Mouse (Mus musculus): Measurements from ENCODE around the gene Foxe1. TPM values are rescaled to one million over a fixed set of nuclear protein-coding genes. Genes with fewer than 3 reads are reported as not detected.

The Foxe1 gene
- polyA plus RNA-seq, 1 experiment from 2014 or later = not detected

DNA sequence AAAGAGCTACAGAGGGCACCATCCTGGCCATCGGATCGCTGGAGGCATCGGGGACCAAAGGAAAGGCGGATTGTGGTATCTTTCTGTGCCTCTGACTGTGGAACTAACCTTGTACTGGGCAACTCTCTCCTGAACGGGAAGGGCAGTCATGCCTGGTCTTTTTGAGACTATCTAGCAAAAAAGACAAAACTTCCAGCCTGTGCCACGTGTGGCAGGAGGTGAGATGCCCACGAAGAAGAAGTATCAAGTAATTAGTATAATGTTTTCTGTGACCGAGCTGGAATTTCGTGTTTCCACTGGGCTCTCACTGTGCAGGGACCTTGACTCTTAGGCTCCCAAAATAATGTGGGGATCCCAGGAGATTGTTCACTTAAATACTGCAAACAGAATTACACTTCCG is 4.4 kb upstream of the Foxe1 start:
- Histone ChIP-seq H3K27me3 (replicated peaks) (peaks cover 71% of the 10 kb centered on the region), H3K4me1 (replicated peaks) (peaks cover 15% of the 10 kb centered on the region; the same call in 1 of the 2 replicates), H3K36me3 (no peaks in the 10 kb centered on the region), H3K4me2 (replicated peaks) (no peak overlapping the region), H3K27ac (no peak overlapping the region), H3K9ac (no peak overlapping the region), H3K9me3 (no peaks in the 10 kb centered on the region), H3K4me3 (replicated peaks) (no peak overlapping the region)
- WGBS = 19% methylated on average over 10 of the region's 10 CpGs
- no peak for ATAC-seq

DNA sequence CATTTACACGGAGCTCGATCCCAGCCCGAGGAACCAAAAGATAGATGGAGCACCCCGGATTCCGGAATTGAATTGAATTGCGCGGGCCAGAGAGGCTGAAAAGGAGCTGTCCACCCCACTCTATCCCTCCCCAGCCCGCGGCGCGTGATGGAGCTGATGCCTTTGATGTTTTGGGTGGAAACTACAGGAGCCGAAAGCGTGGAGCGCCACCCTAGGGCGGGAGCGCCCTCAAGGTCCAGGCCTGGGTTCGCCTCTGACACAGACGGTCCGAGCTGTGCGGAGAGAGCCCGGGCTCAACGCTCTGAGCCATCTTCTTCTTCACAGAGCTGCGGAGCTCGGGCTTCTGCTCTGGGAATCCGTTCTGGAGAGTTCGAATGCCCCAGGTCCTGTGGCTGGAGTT is 3.8 kb upstream of the Foxe1 start:
- Histone ChIP-seq H3K9me3 (no peaks in the 10 kb centered on the region), H3K4me2 (replicated peaks) (no peak overlapping the region), H3K27me3 (replicated peaks) (peaks cover 76% of the 10 kb centered on the region), H3K4me3 (replicated peaks) (no peak overlapping the region), H3K36me3 (no peaks in the 10 kb centered on the region), H3K9ac (no peak overlapping the region), H3K4me1 (replicated peaks) (peaks cover 21% of the 10 kb centered on the region), H3K27ac (no peak overlapping the region)
- 1% methylated on average over 26 of the region's 26 CpGs for WGBS
- no peak for ATAC-seq

DNA sequence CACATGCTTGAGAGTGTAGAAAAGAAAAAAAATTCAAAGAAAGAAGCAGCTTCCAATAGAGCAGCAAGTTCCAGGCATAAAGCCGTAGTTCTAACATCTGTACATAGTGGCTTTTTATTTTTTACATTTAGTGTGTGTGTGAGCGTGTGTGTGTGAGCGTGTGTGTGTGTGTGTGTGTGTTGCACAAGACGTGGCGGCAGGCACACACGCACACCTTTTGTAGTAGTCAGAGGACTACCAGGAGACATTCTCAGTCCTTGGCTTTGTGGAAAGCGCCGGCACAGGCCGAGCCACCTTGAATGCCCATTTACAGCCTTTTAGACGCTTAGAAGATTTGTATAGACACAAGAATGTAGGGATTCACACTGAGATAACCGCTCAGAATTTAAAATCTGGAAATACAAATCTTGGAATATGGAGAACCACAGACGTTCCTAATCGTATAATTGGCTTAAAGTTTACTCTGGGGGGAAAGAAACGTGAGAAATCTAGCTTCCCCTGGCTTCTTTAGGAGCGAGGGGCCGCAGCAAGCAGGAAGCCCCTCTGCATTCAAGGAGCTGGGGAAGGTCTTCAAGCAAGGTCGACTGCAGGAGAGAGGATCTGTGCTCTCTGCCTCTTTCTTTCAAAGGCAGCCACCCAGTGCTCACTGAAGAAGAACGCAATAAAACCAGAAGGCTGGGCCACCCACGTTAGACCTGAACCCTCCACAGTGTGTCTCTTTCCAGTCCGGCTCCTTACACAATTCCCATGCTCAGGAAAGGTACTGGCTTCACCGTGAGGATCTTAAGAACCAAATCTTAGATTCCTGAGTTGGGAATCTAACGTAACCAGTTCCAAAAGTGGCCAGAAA is 1.4 kb upstream of the Foxe1 start:
- WGBS = 14% methylated on average over 22 of the region's 22 CpGs
- no peak for ATAC-seq
- H3K4me2 ChIP-seq (replicated peaks) = peak overlapping the region; percentile 34

DNA sequence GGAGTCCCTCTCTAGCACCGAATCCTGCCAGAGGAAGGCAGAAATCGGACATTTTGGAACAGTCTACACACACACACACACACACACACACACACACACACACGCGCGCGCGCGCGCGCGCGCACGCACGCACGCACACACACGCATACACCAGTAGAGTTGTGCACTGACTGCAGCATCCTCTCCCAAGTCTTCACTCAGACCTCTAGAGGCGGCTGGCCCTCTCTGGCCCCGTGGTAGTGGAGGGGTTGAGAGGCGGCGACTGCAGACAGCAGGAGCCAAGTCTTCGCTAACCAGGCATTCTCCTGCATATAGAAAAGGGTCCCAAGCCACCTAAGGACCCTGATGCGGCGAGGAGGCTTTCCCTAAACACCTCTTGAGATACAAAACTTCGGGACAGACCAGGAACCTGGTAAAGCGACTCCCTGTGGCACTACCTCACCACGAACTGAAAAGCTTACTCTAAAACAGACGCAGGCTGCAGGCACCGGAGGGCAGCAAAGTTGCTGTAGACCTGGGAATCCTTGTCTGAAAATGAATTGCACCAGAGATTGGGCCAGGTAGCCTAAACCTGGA is 610 bp upstream of the Foxe1 start:
- Histone ChIP-seq H3K9ac (no peak overlapping the region), H3K36me3 (no peaks in the 10 kb centered on the region), H3K4me3 (replicated peaks) (0 out of 2 replicates have a peak overlapping the region, but pooled peaks have one; percentile 9), H3K4me2 (replicated peaks) (peak overlapping the region; percentile 34), H3K4me1 (replicated peaks) (peaks cover 22% of the 10 kb centered on the region), H3K27me3 (replicated peaks) (peaks cover 97% of the 10 kb centered on the region), H3K9me3 (no peaks in the 10 kb centered on the region), H3K27ac (no peak overlapping the region)
- ATAC-seq = no peak
- under 1% methylated on average over 28 of the region's 28 CpGs for WGBS

More for the DNA sequence above, 1.4 kb upstream of the Foxe1 start:
- peaks cover 22% of the 10 kb centered on the region for H3K4me1 ChIP-seq (replicated peaks)
- H3K4me3 ChIP-seq (replicated peaks) = no peak overlapping the region
- no peaks in the 10 kb centered on the region for H3K9me3 ChIP-seq
- H3K27me3 ChIP-seq (replicated peaks) = peaks cover 96% of the 10 kb centered on the region
- H3K36me3 ChIP-seq = no peaks in the 10 kb centered on the region
- H3K27ac ChIP-seq = no peak overlapping the region
- H3K9ac ChIP-seq = no peak overlapping the region

DNA sequence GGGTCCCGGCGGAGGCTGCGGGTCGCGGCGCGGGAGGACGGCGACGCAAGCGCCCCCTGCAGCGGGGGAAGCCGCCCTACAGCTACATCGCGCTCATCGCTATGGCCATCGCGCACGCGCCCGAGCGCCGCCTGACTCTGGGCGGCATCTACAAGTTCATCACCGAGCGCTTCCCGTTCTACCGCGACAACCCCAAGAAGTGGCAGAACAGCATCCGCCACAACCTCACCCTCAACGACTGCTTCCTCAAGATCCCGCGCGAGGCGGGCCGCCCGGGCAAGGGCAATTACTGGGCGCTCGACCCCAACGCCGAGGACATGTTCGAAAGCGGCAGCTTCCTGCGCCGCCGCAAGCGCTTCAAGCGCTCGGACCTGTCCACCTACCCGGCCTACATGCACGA is 879 bp downstream of the Foxe1 start:
- peaks cover 22% of the 10 kb centered on the region for H3K4me1 ChIP-seq (replicated peaks)
- no peak overlapping the region for H3K27ac ChIP-seq
- H3K4me3 ChIP-seq (replicated peaks) = peak overlapping the region; percentile 38
- no peaks in the 10 kb centered on the region for H3K9me3 ChIP-seq
- ATAC-seq = peak; percentile 50; the same call in 1 of the 2 replicates
- H3K9ac ChIP-seq = no peak overlapping the region
- H3K27me3 ChIP-seq (replicated peaks) = peaks cover 97% of the 10 kb centered on the region
- under 1% methylated on average over 51 of the region's 51 CpGs for WGBS
- peak overlapping the region; percentile 70 for H3K4me2 ChIP-seq (replicated peaks)
- H3K36me3 ChIP-seq = no peaks in the 10 kb centered on the region

DNA sequence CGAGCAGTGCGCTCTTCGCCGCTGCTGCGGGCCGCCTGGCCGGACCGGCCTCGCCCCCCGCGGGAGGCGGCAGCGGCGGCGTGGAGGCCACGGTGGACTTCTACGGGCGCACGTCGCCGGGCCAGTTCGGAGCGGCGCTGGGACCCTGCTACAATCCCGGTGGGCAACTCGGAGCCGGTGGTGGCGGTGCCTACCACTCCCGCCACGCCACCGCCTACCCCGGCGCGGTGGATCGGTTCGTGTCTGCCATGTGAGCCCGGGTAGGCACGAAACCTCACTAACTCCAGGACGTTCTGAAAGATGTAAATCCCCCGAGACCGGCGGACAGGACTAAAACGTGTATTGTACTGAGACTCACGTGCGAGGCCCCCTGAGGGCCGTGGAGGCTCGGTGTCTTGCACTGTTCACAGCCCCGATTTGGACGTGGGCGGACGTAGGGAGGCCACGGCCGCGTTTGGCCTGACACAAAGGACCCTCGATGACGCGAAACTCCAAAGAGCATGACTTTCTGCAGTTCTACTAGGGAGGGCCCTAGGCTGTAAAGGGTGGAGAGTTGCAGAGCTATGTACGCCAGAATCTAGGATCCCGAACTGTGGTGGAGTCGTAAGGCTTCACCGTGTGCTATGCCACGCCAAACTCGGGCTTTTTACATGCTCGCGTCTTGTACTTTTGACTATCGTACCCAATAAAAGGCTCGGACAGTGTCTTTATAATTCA is 1.8 kb downstream of the Foxe1 start:
- no peak for ATAC-seq
- Histone ChIP-seq H3K4me1 (replicated peaks) (peaks cover 22% of the 10 kb centered on the region), H3K27me3 (replicated peaks) (peaks cover 97% of the 10 kb centered on the region), H3K4me3 (replicated peaks) (peak overlapping the region; percentile 38), H3K4me2 (replicated peaks) (peak overlapping the region; percentile 70), H3K9me3 (no peaks in the 10 kb centered on the region), H3K27ac (no peak overlapping the region), H3K9ac (no peak overlapping the region), H3K36me3 (no peaks in the 10 kb centered on the region)
- 3% methylated on average over 66 of the region's 67 CpGs for WGBS

DNA sequence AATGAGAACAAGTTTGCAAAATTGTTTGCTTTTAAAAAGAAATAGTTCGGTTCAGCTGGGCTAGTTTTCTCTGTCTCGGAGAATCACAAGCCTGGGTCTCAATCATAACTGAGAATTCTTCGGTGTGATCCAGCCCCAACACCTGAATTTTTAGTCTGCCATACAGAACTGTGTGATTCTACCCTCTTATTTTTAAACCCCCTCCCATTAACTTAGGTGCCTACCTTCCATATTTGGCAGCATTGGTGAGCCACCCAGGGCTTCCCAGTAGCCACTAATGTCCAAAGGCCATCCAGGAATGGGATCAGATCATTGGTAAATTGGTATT is 2.3 kb downstream of the Foxe1 start:
- Histone ChIP-seq H3K9me3 (no peaks in the 10 kb centered on the region), H3K4me2 (replicated peaks) (no peak overlapping the region), H3K4me1 (replicated peaks) (peaks cover 22% of the 10 kb centered on the region), H3K27me3 (replicated peaks) (peaks cover 97% of the 10 kb centered on the region), H3K4me3 (replicated peaks) (no peak overlapping the region), H3K27ac (no peak overlapping the region), H3K9ac (no peak overlapping the region), H3K36me3 (no peaks in the 10 kb centered on the region)
- ATAC-seq = no peak
- 22% methylated on average over 3 of the region's 3 CpGs for WGBS

DNA sequence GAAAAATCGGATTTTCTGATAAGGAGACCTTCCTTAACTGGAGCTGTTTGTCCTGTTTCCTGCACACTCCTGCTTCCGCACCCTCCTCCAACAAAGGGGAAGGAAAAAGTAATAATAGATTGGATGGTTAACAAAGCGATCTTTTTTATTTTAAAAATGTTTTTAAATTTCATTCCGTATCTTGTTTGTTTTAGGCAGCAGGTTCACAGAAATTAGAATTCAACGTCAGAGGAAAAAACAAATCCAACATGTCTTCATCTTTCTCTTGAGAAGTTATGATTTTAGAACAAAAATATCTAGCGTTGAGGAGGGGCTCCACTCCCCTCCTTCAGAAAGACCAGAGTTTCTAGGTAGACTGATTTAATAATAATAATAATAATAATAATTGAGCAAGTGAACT is 2.8 kb downstream of the Foxe1 start:
- Histone ChIP-seq H3K27ac (no peak overlapping the region), H3K27me3 (replicated peaks) (peaks cover 97% of the 10 kb centered on the region), H3K4me3 (replicated peaks) (no peak overlapping the region), H3K36me3 (no peaks in the 10 kb centered on the region), H3K9me3 (no peaks in the 10 kb centered on the region), H3K4me1 (replicated peaks) (peaks cover 22% of the 10 kb centered on the region), H3K4me2 (replicated peaks) (no peak overlapping the region), H3K9ac (no peak overlapping the region)
- no peak for ATAC-seq
- WGBS = 30% methylated on average over 6 of the region's 6 CpGs

DNA sequence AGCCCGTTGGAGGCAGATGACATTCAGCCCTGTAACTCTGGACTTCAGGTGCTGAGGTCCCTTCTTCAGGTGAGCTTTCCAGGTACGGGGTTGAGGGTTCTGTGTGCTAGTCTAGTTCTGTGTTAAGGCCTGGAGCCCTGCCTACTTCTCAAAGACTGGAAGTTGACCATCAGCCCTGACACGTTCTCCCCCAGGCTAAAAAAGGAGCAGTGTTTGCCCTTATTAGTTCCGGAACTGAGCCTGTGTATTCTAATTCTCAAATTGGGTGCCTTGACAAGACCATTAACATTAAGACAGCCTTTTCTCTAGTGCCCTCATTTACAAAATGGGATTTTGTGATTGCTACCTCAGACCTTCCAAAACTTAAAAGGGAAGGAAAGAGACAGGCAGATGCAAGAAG is 3.7 kb downstream of the Foxe1 start:
- no peak overlapping the region for H3K9ac ChIP-seq
- WGBS = 8% methylated on average over 4 of the region's 4 CpGs
- H3K27ac ChIP-seq = no peak overlapping the region
- H3K27me3 ChIP-seq (replicated peaks) = peaks cover 97% of the 10 kb centered on the region
- H3K4me3 ChIP-seq (replicated peaks) = no peak overlapping the region
- no peak for ATAC-seq
- no peaks in the 10 kb centered on the region for H3K36me3 ChIP-seq
- no peaks in the 10 kb centered on the region for H3K9me3 ChIP-seq
- peaks cover 22% of the 10 kb centered on the region for H3K4me1 ChIP-seq (replicated peaks)
- no peak overlapping the region for H3K4me2 ChIP-seq (replicated peaks)

DNA sequence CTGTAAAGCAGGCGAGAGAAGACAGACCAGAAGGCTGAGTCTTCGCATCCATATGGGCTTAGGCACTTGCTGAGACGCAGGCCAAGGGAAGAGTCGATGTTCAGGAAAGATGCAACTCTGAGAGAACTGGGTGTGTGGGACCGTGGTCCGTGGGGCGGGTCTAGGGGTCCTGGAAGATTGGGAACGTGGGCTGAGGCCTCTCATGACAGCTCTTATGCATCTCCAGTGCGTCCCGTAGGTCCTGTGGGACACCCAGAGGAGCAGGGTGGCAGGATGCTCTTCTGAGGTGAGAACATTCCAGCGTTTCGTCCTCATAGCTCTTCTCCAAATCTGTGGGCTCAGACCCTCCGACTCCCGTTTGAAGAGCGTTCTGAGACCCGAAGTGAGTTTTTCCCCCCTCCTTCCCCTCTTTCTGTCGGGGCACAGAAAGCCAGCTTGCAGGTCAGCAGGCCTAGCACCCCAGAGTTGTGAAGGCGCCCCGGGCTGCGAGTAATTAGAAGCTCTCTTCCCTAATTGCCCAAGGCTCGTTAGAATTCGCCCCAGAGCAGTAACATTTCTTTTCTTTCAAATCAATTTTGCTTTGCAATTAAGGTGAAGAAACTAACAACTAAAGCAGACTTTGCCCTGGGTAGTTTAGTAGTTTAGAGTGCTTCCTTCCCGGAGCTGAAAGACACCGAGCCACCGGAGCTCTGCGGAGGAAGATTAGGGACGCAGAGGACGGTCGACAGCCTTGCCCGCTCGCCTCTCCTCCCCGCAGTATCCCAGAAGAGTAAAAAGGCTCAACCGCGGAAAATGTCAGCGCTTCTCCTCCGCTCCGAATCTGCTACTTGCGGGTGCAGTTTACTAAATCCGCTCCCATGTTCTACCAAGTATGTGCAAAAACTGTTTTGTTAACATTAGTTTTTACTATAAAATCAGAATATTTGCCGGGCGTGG is 4.4 kb downstream of the Foxe1 start:
- Histone ChIP-seq H3K4me2 (replicated peaks) (no peak overlapping the region), H3K27ac (no peak overlapping the region), H3K9me3 (no peaks in the 10 kb centered on the region), H3K4me3 (replicated peaks) (no peak overlapping the region), H3K9ac (no peak overlapping the region), H3K27me3 (replicated peaks) (peaks cover 91% of the 10 kb centered on the region), H3K4me1 (replicated peaks) (peaks cover 17% of the 10 kb centered on the region), H3K36me3 (no peaks in the 10 kb centered on the region)
- no peak for ATAC-seq
- 3% methylated on average over 41 of the region's 41 CpGs for WGBS

DNA sequence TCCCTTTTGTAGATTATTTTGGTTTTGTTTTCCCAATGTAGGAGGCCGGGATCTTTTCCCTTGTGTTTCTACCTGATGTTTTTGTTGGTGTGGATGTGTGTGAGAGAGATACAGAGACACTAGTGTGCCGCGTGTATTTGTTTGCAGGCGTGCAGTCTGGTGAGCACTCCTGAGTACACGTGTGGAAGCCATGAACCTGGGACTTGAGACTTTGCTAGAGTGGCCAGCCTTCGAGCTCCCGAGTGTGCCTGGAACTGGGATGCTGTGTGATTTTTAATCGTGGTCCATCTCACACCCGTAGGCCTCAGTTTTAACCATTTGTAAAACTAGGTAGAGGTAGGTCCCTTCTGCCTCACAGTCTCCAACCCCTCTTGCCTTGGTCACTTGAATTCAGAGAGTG is 5.5 kb downstream of the Foxe1 start:
- Histone ChIP-seq H3K27ac (no peak overlapping the region), H3K9me3 (no peaks in the 10 kb centered on the region), H3K4me2 (replicated peaks) (no peak overlapping the region), H3K9ac (no peak overlapping the region), H3K4me3 (replicated peaks) (no peak overlapping the region), H3K4me1 (replicated peaks) (peaks cover 8% of the 10 kb centered on the region), H3K36me3 (no peaks in the 10 kb centered on the region), H3K27me3 (replicated peaks) (peaks cover 87% of the 10 kb centered on the region)
- no peak for ATAC-seq
- 27% methylated on average over 9 of the region's 9 CpGs for WGBS

DNA sequence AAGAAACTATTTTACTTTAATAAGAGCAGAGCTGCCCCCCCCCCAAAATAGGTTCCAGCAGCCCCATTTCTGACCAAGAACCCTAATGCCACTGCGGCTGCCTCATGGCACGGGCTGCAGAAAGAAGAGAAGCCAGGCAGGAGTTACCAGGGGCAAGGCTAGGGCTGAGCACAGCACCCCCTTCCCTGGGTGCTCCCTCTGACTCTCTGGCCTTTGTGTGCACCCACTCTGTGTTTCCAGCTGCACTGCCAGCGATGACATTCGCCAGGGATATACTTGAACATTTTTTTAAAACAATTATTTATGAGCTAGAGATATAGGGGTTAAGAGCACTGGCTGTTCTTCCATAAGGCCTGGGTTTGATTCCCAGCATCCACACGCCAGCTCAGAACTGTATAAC is 6.1 kb downstream of the Foxe1 start:
- Histone ChIP-seq H3K4me3 (replicated peaks) (no peak overlapping the region), H3K27me3 (replicated peaks) (peaks cover 81% of the 10 kb centered on the region), H3K9ac (no peak overlapping the region), H3K9me3 (no peaks in the 10 kb centered on the region), H3K27ac (no peak overlapping the region), H3K36me3 (no peaks in the 10 kb centered on the region), H3K4me2 (replicated peaks) (no peak overlapping the region), H3K4me1 (replicated peaks) (peaks cover 2% of the 10 kb centered on the region)
- no peak for ATAC-seq
- WGBS = 54% methylated on average over 5 of the region's 5 CpGs
